Mouse (Mus musculus) cerebellum, adult 9-11 months (tissue): Measurements from ENCODE around the gene Olfr1193.
"Not testable (repeated sequence)": the region's sequence is repeated elsewhere in the genome, so short reads cannot be mapped to it uniquely, and the experiment has no call there.

Source experiments
- DNase-seq: peaks from one replicate; pipeline ENCODE4 v3.0.0; 2022

Olfr1193 gene

DNA sequence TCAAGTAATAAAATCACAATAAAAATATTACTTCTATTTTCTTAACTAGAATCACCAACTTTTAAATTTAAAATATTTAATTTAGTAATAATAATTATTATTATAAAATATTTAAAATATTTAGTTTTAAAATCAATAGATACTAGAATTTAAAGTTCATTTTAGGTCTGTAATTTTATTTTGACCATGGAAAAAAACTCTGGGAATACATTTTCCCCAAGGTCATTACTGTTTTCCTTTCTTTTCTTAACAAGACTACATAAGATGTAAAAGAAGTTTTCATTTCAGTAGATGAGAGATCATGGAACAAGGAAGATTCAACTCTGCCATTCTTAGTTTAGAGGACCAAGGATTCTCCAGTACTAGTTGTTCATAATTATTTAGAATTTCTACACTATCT is at the start of gene Olfr1193:
TSS of gene Olfr1193 (plus strand) at position 301 of the 400 bp plus-strand sequence.
- not testable (repeated sequence) for DNase-seq

DNA sequence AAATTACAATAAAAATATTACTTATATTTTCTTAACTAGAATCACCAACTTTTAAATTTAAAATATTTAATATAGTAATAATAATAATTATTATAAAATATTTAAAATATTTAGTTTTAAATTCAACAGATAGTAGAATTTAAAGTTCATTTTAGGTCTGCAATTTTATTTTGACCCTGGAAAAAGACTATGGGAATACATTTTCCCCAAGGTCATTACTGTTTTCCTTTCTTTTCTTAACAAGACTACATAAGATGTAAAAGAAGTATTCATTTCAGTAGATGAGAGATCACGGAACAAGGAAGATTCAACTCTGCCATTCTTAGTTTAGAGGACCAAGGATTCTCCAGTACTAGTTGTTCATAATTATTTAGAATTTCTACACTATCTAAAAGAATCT is 35.2 kb upstream of the Olfr1193 start, which contains the start of gene Olfr1191-ps1:
TSS of gene Olfr1191-ps1 (plus strand) at position 301 of the 400 bp plus-strand sequence.
- not testable (repeated sequence) for DNase-seq

DNA sequence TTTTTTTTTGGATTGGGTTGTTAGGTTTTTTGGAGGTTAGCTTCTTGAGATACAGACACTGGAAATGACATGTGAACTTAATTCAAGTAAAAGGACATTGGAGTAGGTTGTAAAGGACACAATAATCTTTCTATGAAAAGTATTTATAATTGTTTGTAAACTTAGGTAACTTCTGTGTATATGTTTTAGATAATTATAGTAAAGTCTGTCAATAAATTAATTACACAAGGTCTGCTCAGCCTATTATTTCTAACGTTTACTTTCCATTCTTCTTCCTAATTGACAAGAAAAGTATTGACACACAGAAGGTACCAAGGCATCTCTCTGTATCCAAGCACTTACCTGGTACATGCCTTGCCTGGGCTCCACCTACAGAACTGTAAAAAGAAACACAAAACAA is 27.2 kb upstream of the Olfr1193 start, which contains the start of gene Olfr1192-ps1:
TSS of gene Olfr1192-ps1 (plus strand) at position 301 of the 400 bp plus-strand sequence.
- no peak for DNase-seq

DNA sequence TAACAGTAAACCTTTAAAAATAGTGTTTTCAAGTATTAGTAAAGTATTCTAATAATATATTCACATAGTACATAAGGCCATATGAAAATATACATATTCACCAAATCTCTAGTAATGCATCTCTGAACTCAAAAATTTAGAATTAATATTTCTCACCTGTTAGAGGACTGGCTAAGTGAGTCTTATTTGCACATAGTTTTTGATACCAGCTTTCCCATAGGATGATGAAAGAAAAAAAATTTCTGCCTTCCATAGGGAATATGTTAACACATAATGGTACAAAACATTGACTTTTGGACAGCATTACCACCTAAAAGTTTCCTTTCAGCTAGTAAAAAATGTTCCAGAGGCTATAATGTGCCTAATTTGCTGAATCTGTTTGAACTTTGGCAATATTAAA is 13.7 kb downstream of the Olfr1193 start, which contains the start of gene Olfr1195:
TSS of gene Olfr1195 (minus strand) at position 101 of the 400 bp plus-strand sequence.
- no peak for DNase-seq

DNA sequence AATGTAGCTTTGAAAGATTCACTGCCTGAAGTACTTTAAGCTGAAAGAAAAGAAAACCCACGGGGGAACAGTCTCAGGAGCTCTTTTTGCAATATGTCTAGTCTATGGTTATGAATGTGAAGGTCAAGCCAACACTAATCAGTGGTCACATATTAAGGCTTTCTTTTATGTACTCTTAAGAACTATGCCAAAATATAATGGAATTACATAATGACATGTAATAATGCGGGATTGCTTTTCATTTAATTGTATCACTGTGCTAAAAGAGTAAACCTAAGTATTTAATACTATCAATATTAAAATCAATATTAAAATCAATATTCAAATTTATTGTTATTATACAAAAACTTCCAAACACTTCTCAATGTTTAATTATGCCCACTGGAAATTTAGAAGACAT is 29.1 kb downstream of the Olfr1193 start, which contains the start of gene Olfr1196:
TSS of gene Olfr1196 (minus strand) at position 101 of the 400 bp plus-strand sequence.
- DNase-seq = no peak
